In genomic region chr11:53632122-53632733, GRCm38 (mm10) we compare ENCODE assay signal across 11 mouse cellular contexts. TPM values are rescaled to one million over a fixed set of nuclear protein-coding genes. Genes with fewer than 3 reads are reported as not detected.
DNase-seq lines count a peak whose midpoint lies in the region; ATAC-seq and TF ChIP-seq lines count a peak whose summit lies in the region.
"Had no signal": no experiment of that assay in that cellular context is flagged by ENCODE, and none has a peak within 500 bp of the region (broad histone marks: within the 10 kb centered on the region; RNA-seq: fewer than 3 reads in every experiment).

No protein-coding gene starts in this region.

- no peak overlapping the region for H3K27ac ChIP-seq in heart, adult 2 months
- H3K27ac ChIP-seq in heart, embryonic 11.5 days (ENCODE audit: low read depth, low read length), result no peak overlapping the region
- H3K27ac ChIP-seq in lung, postnatal 0 days (ENCODE audit: low read length), result no peak overlapping the region
- H3K27ac ChIP-seq: forebrain, embryonic 15.5 days; liver, embryonic 13.5 days had no signal

- DNase-seq in heart, adult 2 months, result no peak
- peak; percentile 10 for DNase-seq in lung, postnatal 0 days (ENCODE audit: low spot score)
- no peak for DNase-seq in lung, postnatal 36 days
- DNase-seq in brain, embryonic 14.5 days (ENCODE audit: low read depth), result no peak
- DNase-seq in retina, postnatal 7 days (ENCODE audit: low read depth, low spot score), result peak; percentile 6
- DNase-seq in spleen, adult 12 weeks (ENCODE audit: low spot score), result no peak
- no peak for DNase-seq in layer of hippocampus, postnatal 36 days
- DNase-seq: cerebellum, adult 18-20 months; liver, embryonic 13.5 days had no signal

- no peak overlapping the region for H3K4me2 ChIP-seq in heart, embryonic 11.5 days
- H3K4me2 ChIP-seq in lung, postnatal 0 days (replicated peaks; ENCODE audit: low read depth, low read length), result no peak overlapping the region
- H3K4me2 ChIP-seq: forebrain, embryonic 15.5 days; liver, embryonic 13.5 days had no signal

- ATAC-seq in heart, embryonic 11.5 days (replicated peaks; ENCODE audit: insufficient number of reproducible peaks, low FRiP score, low TSS enrichment), result no peak
- ATAC-seq in lung, postnatal 0 days, result no peak
- ATAC-seq: forebrain, embryonic 15.5 days had no signal

- H3K4me3 ChIP-seq in heart, adult 2 months, result no peak overlapping the region
- no peak overlapping the region for H3K4me3 ChIP-seq in heart, embryonic 11.5 days (ENCODE audit: low read depth, low read length)
- no peak overlapping the region for H3K4me3 ChIP-seq in lung, postnatal 0 days (ENCODE audit: low read depth, low read length)
- H3K4me3 ChIP-seq: forebrain, embryonic 15.5 days; liver, embryonic 13.5 days had no signal

- 74% methylated on average over 14 of the region's 14 CpGs for WGBS in heart, adult 2 months
- WGBS in heart, embryonic 11.5 days (ENCODE audit: insufficient replicate concordance), result 72% methylated on average over 14 of the region's 14 CpGs
- WGBS in lung, postnatal 0 days, result 74% methylated on average over 14 of the region's 14 CpGs

- H3K4me1 ChIP-seq in heart, adult 2 months (ENCODE audit: control insufficient read depth, insufficient read depth, low read length), result no peaks in the 10 kb centered on the region
- H3K4me1 ChIP-seq in heart, embryonic 11.5 days (ENCODE audit: control insufficient read depth, insufficient read depth, low read length), result peaks cover 9% of the 10 kb centered on the region
- 0 out of 2 replicates have a peak, but pooled peaks cover 6% of the 10 kb centered on the region for H3K4me1 ChIP-seq in lung, postnatal 0 days (ENCODE audit: insufficient read depth, low read depth, low read length)

- TF ChIP-seq EP300 in heart, adult 2 months (IDR thresholded peaks at IDR 0.05; ENCODE audit: insufficient read depth, low read depth, low read length), result no peak
- TF ChIP-seq EP300 in lung, postnatal 0 days (IDR thresholded peaks at IDR 0.05), result no peak

- H3K27me3 ChIP-seq in heart, adult 2 months (ENCODE audit: control insufficient read depth, insufficient read depth, low read length), result peaks cover 6% of the 10 kb centered on the region
- peaks cover 18% of the 10 kb centered on the region for H3K27me3 ChIP-seq in heart, embryonic 11.5 days (ENCODE audit: control insufficient read depth, insufficient read depth, low read length)
- no peaks in the 10 kb centered on the region for H3K27me3 ChIP-seq in lung, postnatal 0 days (replicated peaks; ENCODE audit: insufficient read depth, low read length)

- no peaks in the 10 kb centered on the region for H3K9me3 ChIP-seq in heart, embryonic 11.5 days (replicated peaks; ENCODE audit: control insufficient read depth, low read length)
- H3K9me3 ChIP-seq in lung, postnatal 0 days (ENCODE audit: low read length), result no peaks in the 10 kb centered on the region
- H3K9me3 ChIP-seq: forebrain, embryonic 15.5 days; liver, embryonic 13.5 days had no signal

- TF ChIP-seq CTCF in heart, adult 2 months (IDR thresholded peaks at IDR 0.05), result peak; percentile 47
- TF ChIP-seq CTCF in lung, postnatal 0 days (IDR thresholded peaks at IDR 0.05), result peak; percentile 65
- peak; percentile 53; the same call in 1 of the 2 replicates for TF ChIP-seq CTCF in brain, embryonic 14.5 days (IDR thresholded peaks at IDR 0.05; ENCODE audit: borderline replicate concordance, extremely low read depth, insufficient read depth, insufficient read length)

- TF ChIP-seq POLR2A in heart, adult 2 months (IDR thresholded peaks at IDR 0.05; ENCODE audit: insufficient read depth, low read depth, low read length), result no peak
- no peak for TF ChIP-seq POLR2A in brain, embryonic 14.5 days (IDR thresholded peaks at IDR 0.05; ENCODE audit: borderline replicate concordance, extremely low read depth, insufficient read depth, insufficient read length, poor library complexity, severe bottlenecking)

- H3K79me2 ChIP-seq in heart, adult 2 months (replicated peaks; ENCODE audit: control insufficient read depth, insufficient read depth, low read length), result no peaks in the 10 kb centered on the region

- intact Hi-C loops in heart, adult 2 months (cut with DNase I), result no loop called here

- H3K9ac ChIP-seq in heart, adult 2 months (ENCODE audit: low read depth, low read length), result no peak overlapping the region
- no peak overlapping the region for H3K9ac ChIP-seq in heart, embryonic 11.5 days (ENCODE audit: low read depth, low read length)
- H3K9ac ChIP-seq in lung, postnatal 0 days (replicated peaks; ENCODE audit: low read depth), result no peak overlapping the region
- H3K9ac ChIP-seq: forebrain, embryonic 15.5 days; liver, embryonic 13.5 days had no signal

- H3K36me3 ChIP-seq in heart, adult 2 months (ENCODE audit: control insufficient read depth, insufficient read depth, low read length), result no peaks in the 10 kb centered on the region
- no peaks in the 10 kb centered on the region for H3K36me3 ChIP-seq in heart, embryonic 11.5 days (ENCODE audit: control insufficient read depth, insufficient read depth, low read length)
- H3K36me3 ChIP-seq in lung, postnatal 0 days (ENCODE audit: insufficient read depth, low read length), result no peaks in the 10 kb centered on the region
- H3K36me3 ChIP-seq: forebrain, embryonic 15.5 days; liver, embryonic 13.5 days had no signal

RNA-seq across cellular contexts. Expression of gene Il13, which starts 2.3 kb away (rescaled TPM):
- total RNA-seq in heart, adult 2 months (2021), result not detected
- not detected in 2 replicates for polyA plus RNA-seq in heart, adult 2 months (2012; rRNA removed)
- polyA plus RNA-seq in heart, embryonic 11.5 days (2014; fragmentation: Nextera tagmentation; extraction: Ambion mirVana), result not detected in 2 replicates
- not detected in 2 replicates for polyA plus RNA-seq in lung, postnatal 0 days (2015; fragmentation: Nextera tagmentation; extraction: Ambion mirVana)
- not detected in 2 replicates for polyA plus RNA-seq in brain, embryonic 14.5 days (2012; rRNA removed)
- not detected for total RNA-seq in layer of hippocampus, postnatal 36 days (2021)
- polyA plus RNA-seq: forebrain, embryonic 15.5 days; liver, embryonic 13.5 days had no signal

RNA-seq across cellular contexts. Expression of gene Il4, which starts 13.8 kb away (rescaled TPM):
- total RNA-seq in heart, adult 2 months (2021), result not detected
- 0.27 TPM in 1 of 2 replicates, not detected in the other for polyA plus RNA-seq in heart, adult 2 months (2012; rRNA removed)
- 0.86 and 1.8 TPM in 2 replicates for polyA plus RNA-seq in heart, embryonic 11.5 days (2014; fragmentation: Nextera tagmentation; extraction: Ambion mirVana)
- polyA plus RNA-seq in lung, postnatal 0 days (2015; fragmentation: Nextera tagmentation; extraction: Ambion mirVana), result 0.64 and 0.79 TPM in 2 replicates
- polyA plus RNA-seq in brain, embryonic 14.5 days (2012; rRNA removed), result 0.14 TPM in 1 of 2 replicates, not detected in the other
- not detected for total RNA-seq in layer of hippocampus, postnatal 36 days (2021)

Comparison
In these comparisons a context has a peak if more than half of its experiments do, and no peak if none do; other contexts are left out.
1. DNase-seq: peak in lung, postnatal 0 days (single experiment) and retina, postnatal 7 days (single experiment); none in heart, adult 2 months (0 of 2), lung, postnatal 36 days (single experiment), brain, embryonic 14.5 days (single experiment), spleen, adult 12 weeks (single experiment) and layer of hippocampus, postnatal 36 days (0 of 2).
2. Peak in every context shown above with its lines, with median percentiles within 50 percentile points of each other: CTCF ChIP-seq.